Mouse (Mus musculus) limb, embryonic 10.5 days (tissue): ENCODE measurements around the gene Dusp2. TPM values are rescaled to one million over a fixed set of nuclear protein-coding genes. Genes with fewer than 3 reads are reported as not detected.
A peak's percentile ranks its signal among the peaks of the same experiment; 100 is the strongest.

Source experiments
- DNase-seq: peaks from one replicate; pipeline ENCODE4 v3.0.0-alpha.2; 2017; ENCODE audit warnings: low spot score
- H3K27ac ChIP-seq: fragments of 300-500 bp; sonication (generic); 2 replicates; pipeline ENCODE4 v1.5.1; 2016; ENCODE audit warnings: mild to moderate bottlenecking
- H3K27me3 ChIP-seq: fragments of 300-500 bp; sonication (generic); 2 replicates; pipeline ENCODE4 v1.6.1; 2016; ENCODE audit warnings: low read depth, mild to moderate bottlenecking; ENCODE audit not compliant: poor library complexity, severe bottlenecking
- H3K36me3 ChIP-seq: fragments of 300-500 bp; sonication (generic); 2 replicates; pipeline ENCODE4 v1.6.1; 2016; ENCODE audit warnings: mild to moderate bottlenecking, moderate library complexity
- H3K4me1 ChIP-seq: fragments of 300-500 bp; sonication (generic); 2 replicates; pipeline ENCODE4 v1.6.1; 2016
- H3K4me3 ChIP-seq: fragments of 300-500 bp; sonication (generic); 2 replicates; pipeline ENCODE4 v1.5.1; 2016; ENCODE audit warnings: mild to moderate bottlenecking, moderate library complexity
- H3K9me3 ChIP-seq: fragments of 300-500 bp; sonication (generic); replicated peaks from 2 replicates; pipeline ENCODE4 v1.6.1; 2016; ENCODE audit warnings: mild to moderate bottlenecking
- WGBS: fragments of 180-500 bp; shearing (Covaris S2); methylation state at CpG from one replicate; pipeline ENCODE4 v1.1.7; 2016; 5-methylcytosine and 5-hydroxymethylcytosine counted together
- polyA plus RNA-seq: library from polyadenylated mRNA; unstranded; fragments of >200 nt; fragmentation: Nextera tagmentation; extraction: Ambion mirVana; gene quantifications from 2 replicates; pipeline ENCODE4 v1.2.1, GENCODE M21; 2016

The Dusp2 gene
- polyA plus RNA-seq, 1 experiment from 2014 or later, result 6.4 TPM

- peaks cover 87% of the 10 kb centered on the region for H3K27me3 ChIP-seq
- WGBS, result under 1% methylated on average over 48 of the region's 49 CpGs
These were observed 26.7 kb downstream of the Dusp2 start, which contains the start of gene Adra2b for GRCm38 (mm10) chr2:127362459-127363281. Gene Adra2b (plus strand): TSS chr2:127363208.

GRCm38 (mm10) chr2:127363282-127363652 lies 27.3 kb downstream of the Dusp2 start:
- WGBS, result 1% methylated on average over 28 of the region's 28 CpGs
- H3K4me1 ChIP-seq, result peaks cover 14% of the 10 kb centered on the region
- no peaks in the 10 kb centered on the region for H3K9me3 ChIP-seq
- peaks cover 91% of the 10 kb centered on the region for H3K27me3 ChIP-seq
- peak overlapping the region; percentile 50 for H3K4me3 ChIP-seq
- H3K27ac ChIP-seq, result 0 out of 2 replicates have a peak overlapping the region, but pooled peaks have one; percentile 10
- DNase-seq, result no peak
- no peaks in the 10 kb centered on the region for H3K36me3 ChIP-seq

More at GRCm38 (mm10) chr2:127362459-127363281, 26.7 kb downstream of the Dusp2 start, which contains the start of gene Adra2b:
- DNase-seq, result peak; percentile 87
- H3K9me3 ChIP-seq, result no peaks in the 10 kb centered on the region
- H3K4me1 ChIP-seq, result peaks cover 14% of the 10 kb centered on the region
- no peaks in the 10 kb centered on the region for H3K36me3 ChIP-seq
- 0 out of 2 replicates have a peak within 1 kb of the TSS, but pooled peaks have one; percentile 10 for H3K27ac ChIP-seq
- peak within 1 kb of the TSS; percentile 50 for H3K4me3 ChIP-seq

GRCm38 (mm10) chr2:127363696-127364095 lies 27.7 kb downstream of the Dusp2 start:
- peak overlapping the region; percentile 50 for H3K4me3 ChIP-seq
- 5% methylated on average over 20 of the region's 20 CpGs for WGBS
- no peaks in the 10 kb centered on the region for H3K36me3 ChIP-seq
- H3K9me3 ChIP-seq, result no peaks in the 10 kb centered on the region
- H3K4me1 ChIP-seq, result peaks cover 14% of the 10 kb centered on the region
- 0 out of 2 replicates have a peak overlapping the region, but pooled peaks have one; percentile 10 for H3K27ac ChIP-seq
- H3K27me3 ChIP-seq, result peaks cover 92% of the 10 kb centered on the region
- no peak for DNase-seq

GRCm38 (mm10) chr2:127364452-127364851 lies 28.5 kb downstream of the Dusp2 start:
- H3K9me3 ChIP-seq, result no peaks in the 10 kb centered on the region
- H3K4me3 ChIP-seq, result peak overlapping the region; percentile 14; the same call in 1 of the 2 replicates
- no peaks in the 10 kb centered on the region for H3K36me3 ChIP-seq
- no peak overlapping the region for H3K27ac ChIP-seq
- H3K4me1 ChIP-seq, result peaks cover 14% of the 10 kb centered on the region
- WGBS, result 20% methylated on average over 8 of the region's 8 CpGs
- peaks cover 89% of the 10 kb centered on the region for H3K27me3 ChIP-seq
- no peak for DNase-seq

GRCm38 (mm10) chr2:127367126-127367820 lies 31.3 kb downstream of the Dusp2 start:
- H3K4me1 ChIP-seq, result peaks cover 33% of the 10 kb centered on the region
- no peak overlapping the region for H3K4me3 ChIP-seq
- peaks cover 63% of the 10 kb centered on the region for H3K27me3 ChIP-seq
- no peak overlapping the region for H3K27ac ChIP-seq
- DNase-seq, result no peak
- H3K36me3 ChIP-seq, result no peaks in the 10 kb centered on the region
- 56% methylated on average over 10 of the region's 10 CpGs for WGBS
- H3K9me3 ChIP-seq, result no peaks in the 10 kb centered on the region

DNA sequence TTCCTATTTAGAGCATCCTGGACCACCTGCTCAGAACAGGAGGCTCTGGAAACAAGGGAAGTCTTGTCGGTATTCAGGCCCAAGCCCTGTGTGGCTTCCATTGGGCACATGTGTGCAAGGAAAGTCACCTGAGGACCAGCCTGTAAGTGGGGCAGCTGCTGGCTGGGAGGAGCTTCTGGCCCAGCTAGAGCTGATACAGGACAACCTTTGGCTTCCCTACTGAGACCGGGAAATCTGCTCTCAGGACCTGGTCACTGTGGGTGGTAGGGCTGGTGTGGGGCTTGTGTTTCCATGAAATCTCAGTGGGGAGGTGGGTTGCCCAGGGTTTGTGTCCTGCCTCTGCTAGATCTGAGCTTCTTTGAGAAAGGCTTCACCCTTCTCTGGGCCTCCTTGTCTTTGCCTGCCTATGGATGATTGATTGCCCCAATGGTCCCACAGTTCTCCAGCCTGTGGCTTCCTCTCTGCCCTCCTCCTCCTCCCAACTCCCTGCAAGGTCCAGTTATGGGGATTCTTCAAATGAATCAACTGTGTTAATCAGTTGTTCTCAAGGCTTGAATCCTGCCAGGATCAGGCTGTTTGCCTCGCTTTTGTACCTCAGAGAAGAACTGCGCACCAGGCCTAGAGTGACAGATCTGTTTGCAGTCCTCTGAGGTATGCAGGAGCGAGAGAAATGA lies 33.9 kb downstream of the Dusp2 start:
- Histone ChIP-seq H3K9me3 (no peaks in the 10 kb centered on the region), H3K27me3 (peaks cover 38% of the 10 kb centered on the region), H3K4me3 (no peak overlapping the region), H3K4me1 (peaks cover 19% of the 10 kb centered on the region), H3K36me3 (no peaks in the 10 kb centered on the region), H3K27ac (no peak overlapping the region)
- 68% methylated on average over 5 of the region's 5 CpGs for WGBS
- DNase-seq, result no peak

GRCm38 (mm10) chr2:127370561-127371483 lies 34.9 kb downstream of the Dusp2 start:
- peaks cover 19% of the 10 kb centered on the region for H3K4me1 ChIP-seq
- H3K36me3 ChIP-seq, result no peaks in the 10 kb centered on the region
- H3K27ac ChIP-seq, result peak overlapping the region; percentile 36; the same call in 1 of the 2 replicates
- peaks cover 28% of the 10 kb centered on the region for H3K27me3 ChIP-seq
- 38% methylated on average over 9 of the region's 9 CpGs for WGBS
- no peak for DNase-seq
- H3K9me3 ChIP-seq, result no peaks in the 10 kb centered on the region
- H3K4me3 ChIP-seq, result no peak overlapping the region

DNA sequence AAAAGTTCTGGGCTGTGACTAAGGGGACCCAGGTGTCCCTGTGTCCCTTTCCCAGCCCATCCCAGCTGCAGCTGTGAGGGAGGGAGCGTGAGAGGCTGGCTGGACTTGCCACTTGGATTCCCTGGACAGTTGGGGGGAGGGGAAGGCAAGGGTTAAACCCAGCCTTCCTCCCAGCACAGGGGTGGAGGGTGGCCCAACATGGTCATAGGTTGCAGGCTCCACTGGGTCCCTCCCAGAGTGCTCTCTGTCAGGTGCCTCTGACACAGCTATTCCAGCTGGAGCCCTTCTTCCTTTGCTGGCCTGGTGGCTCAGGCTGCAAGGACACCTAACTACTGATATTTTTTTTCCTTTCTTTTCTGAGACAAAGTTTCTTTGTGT lies 35.5 kb downstream of the Dusp2 start:
- peaks cover 19% of the 10 kb centered on the region for H3K4me1 ChIP-seq
- DNase-seq, result no peak
- H3K9me3 ChIP-seq, result no peaks in the 10 kb centered on the region
- peak overlapping the region; percentile 36; the same call in 1 of the 2 replicates for H3K27ac ChIP-seq
- no peaks in the 10 kb centered on the region for H3K36me3 ChIP-seq
- no peak overlapping the region for H3K4me3 ChIP-seq
- WGBS, result 79% methylated on average over 1 of the region's 1 CpGs
- peaks cover 21% of the 10 kb centered on the region for H3K27me3 ChIP-seq

DNA sequence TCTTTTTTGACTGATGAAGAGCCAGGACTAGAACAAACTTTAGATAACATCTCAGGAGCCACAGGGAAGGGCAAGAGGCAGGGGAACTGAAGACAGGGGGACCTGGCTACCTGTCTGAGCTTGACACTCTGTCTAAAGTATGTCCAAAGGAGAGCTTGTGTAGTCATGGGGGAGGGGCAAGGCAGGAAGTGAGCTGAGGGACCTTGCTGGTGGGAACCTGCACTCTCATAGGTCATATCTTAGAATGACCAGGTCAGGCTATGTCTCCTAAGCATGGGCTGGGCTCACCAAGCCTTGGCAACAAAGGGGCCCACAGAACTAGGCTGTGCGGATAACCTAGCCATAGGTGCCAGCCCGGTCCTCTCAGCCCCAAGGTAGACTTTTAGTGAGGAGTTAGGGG lies 36.1 kb downstream of the Dusp2 start:
- DNase-seq, result no peak
- no peak overlapping the region for H3K4me3 ChIP-seq
- 90% methylated on average over 2 of the region's 2 CpGs for WGBS
- peaks cover 15% of the 10 kb centered on the region; the same call in 1 of the 2 replicates for H3K27me3 ChIP-seq
- H3K9me3 ChIP-seq, result no peaks in the 10 kb centered on the region
- H3K36me3 ChIP-seq, result no peaks in the 10 kb centered on the region
- H3K27ac ChIP-seq, result no peak overlapping the region
- peaks cover 19% of the 10 kb centered on the region for H3K4me1 ChIP-seq

DNA sequence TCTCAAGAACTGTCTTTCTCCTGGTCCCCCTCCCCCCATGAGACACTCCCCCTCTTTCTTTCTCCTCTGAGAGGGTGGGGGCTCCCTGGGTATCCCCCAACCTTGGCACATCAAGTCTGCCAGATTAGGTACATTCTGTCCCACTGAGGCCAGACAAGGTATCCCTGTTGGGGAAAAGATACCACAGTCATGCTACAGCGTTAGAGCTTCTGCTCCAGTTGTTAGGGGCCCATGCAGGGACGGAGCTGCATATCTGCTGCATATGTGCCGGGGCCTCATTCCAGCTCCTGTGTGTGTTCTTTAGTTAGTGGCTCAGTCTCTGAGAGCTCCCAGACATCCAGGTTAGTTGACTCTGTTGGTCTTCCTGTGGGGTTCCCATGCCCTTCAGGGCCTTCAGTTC lies 38.2 kb downstream of the Dusp2 start:
- 86% methylated on average over 3 of the region's 3 CpGs for WGBS
- H3K27ac ChIP-seq, result no peak overlapping the region
- no peak overlapping the region for H3K4me3 ChIP-seq
- H3K27me3 ChIP-seq, result no peaks in the 10 kb centered on the region
- H3K36me3 ChIP-seq, result no peaks in the 10 kb centered on the region
- peaks cover 31% of the 10 kb centered on the region for H3K4me1 ChIP-seq
- DNase-seq, result no peak
- no peaks in the 10 kb centered on the region for H3K9me3 ChIP-seq

DNA sequence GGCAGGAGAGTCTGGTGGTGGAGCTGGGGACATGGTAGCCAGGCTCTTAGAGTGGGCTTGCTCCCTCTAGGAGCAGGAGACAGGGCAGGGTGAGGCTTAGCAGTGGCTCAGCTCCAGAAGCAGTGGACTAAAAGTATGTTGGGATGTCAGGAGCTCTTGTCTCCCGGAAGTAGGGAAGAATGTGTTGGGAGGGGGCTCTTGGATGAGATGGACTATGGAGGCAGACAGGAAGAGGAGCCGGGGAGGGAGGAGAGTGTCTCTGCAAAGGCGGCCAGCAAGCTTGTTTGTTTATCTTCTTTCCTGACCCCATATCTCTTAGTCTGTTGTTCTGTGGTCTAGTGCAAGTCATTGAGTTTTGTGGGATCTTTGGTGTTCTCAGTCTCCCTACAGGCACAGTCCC lies 39.1 kb downstream of the Dusp2 start:
- Histone ChIP-seq H3K9me3 (no peaks in the 10 kb centered on the region), H3K4me3 (no peak overlapping the region), H3K36me3 (no peaks in the 10 kb centered on the region), H3K27ac (no peak overlapping the region), H3K27me3 (no peaks in the 10 kb centered on the region), H3K4me1 (peaks cover 27% of the 10 kb centered on the region)
- no peak for DNase-seq
- 62% methylated on average over 3 of the region's 3 CpGs for WGBS
